Mouse (Mus musculus) cerebellum, adult 2 months (tissue): ENCODE measurements around the gene Tgoln1. TPM values are rescaled to one million over a fixed set of nuclear protein-coding genes. Genes with fewer than 3 reads are reported as not detected.

Experiments
- DNase-seq, 2 experiments: peaks; one replicate each; pipeline ENCODE4 v3.0.0; 2021
- H3K27ac ChIP-seq: fragments of 200-500 bp; 2 replicates; pipeline ENCODE4 v1.5.1; 2012; ENCODE audit warnings: low read length, control low read depth, inconsistent platforms; ENCODE audit not compliant: insufficient read depth
- H3K27me3 ChIP-seq: fragments of 200-500 bp; 2 replicates; pipeline ENCODE4 v1.6.1; 2012; ENCODE audit warnings: inconsistent platforms, mild to moderate bottlenecking, low read length, moderate library complexity; ENCODE audit not compliant: control insufficient read depth, insufficient read depth
- H3K4me1 ChIP-seq: fragments of 200-500 bp; 2 replicates; pipeline ENCODE4 v1.6.1; 2011; ENCODE audit warnings: low read length; ENCODE audit not compliant: control insufficient read depth, insufficient read depth
- H3K4me3 ChIP-seq: fragments of 200-500 bp; replicated peaks from 2 replicates; pipeline ENCODE3; 2011; ENCODE audit warnings: mild to moderate bottlenecking, low read depth, low read length, control low read depth; ENCODE audit not compliant: insufficient read depth
- CTCF ChIP-seq: fragments of 200-500 bp; IDR thresholded peaks from 2 replicates; pipeline ENCODE4 v1.5.1; 2011; ENCODE audit warnings: low read depth, mild to moderate bottlenecking, control low read depth, low read length, moderate library complexity, borderline replicate concordance; ENCODE audit not compliant: insufficient read depth
- POLR2A ChIP-seq: fragments of 200-500 bp; IDR thresholded peaks from 2 replicates; pipeline ENCODE4 v1.6.1; 2011; ENCODE audit warnings: low read length, control low read depth, borderline replicate concordance; ENCODE audit not compliant: insufficient read depth
- WGBS: fragments of 180-500 bp; shearing (Covaris S2); methylation state at CpG from one replicate; pipeline ENCODE4 v1.1.7; 2018; 5-methylcytosine and 5-hydroxymethylcytosine counted together
- polyA plus RNA-seq: library from polyadenylated mRNA; depleted of rRNA; stranded (reverse); fragments of >200 nt; gene quantifications from 2 replicates; pipeline ENCODE4 v1.2.3, GENCODE M21; 2012

Tgoln1 gene
- polyA plus RNA-seq, 1 experiment, result 96.8 TPM

DNA sequence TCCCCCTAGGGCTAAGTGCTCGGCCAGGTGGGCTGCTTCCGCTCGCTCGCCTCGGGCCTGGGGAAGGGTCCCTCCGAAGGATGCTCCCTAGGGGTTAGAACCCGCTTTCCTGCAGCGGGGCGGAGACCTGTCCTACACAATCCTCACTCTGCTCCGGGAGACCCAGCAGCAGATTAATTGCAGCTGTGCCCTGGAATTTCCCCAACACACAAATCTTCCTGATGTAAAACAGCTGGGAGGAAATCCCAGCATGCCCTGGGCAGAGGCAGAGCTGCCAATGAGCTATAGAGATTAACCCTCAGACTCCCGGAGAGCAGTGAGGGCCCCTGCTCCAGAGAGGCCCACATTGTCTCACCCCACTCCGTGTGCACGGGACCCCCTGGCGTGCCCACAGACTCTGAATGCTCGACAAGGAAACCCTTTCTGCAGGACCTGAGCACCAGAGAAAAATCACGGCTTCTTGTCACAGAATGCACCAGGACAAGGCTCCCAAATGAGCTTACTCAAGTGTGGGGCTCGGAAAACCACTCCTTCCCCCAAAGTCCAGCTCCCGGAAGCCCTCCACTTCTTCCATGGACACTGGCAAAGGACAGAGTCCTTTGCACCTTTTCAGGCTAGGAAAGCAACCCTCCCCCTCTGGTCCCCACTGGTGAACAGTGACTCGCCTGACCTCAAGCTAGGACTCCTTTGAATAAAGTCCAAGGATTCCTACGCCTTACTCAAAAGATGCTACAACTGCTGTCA, 38.7 kb upstream of the Tgoln1 start:
- H3K27ac ChIP-seq, result no peak overlapping the region

DNA sequence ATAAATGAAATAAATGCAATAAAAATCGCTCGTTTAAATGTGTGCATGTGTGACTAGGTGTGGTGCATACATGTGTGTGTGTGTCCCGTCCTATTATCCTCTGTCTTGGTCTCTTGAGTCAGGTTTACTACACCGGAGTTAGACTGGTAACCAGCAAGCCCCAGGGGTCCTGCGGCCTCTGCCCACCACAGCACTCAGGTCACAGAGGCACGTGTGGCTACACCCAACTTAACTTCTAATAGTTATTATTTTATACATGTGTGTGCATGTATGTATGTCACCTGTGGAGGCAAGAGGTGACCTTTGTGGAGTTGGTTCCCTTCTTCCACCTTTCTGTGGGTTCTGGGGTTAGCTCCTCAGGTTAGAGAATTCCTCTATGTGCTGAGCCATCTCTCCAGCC, 37.6 kb upstream of the Tgoln1 start:
- H3K4me1 ChIP-seq, result no peaks in the 10 kb centered on the region; the same call in 1 of the 2 replicates
- 92% methylated on average over 6 of the region's 6 CpGs for WGBS
- no peaks in the 10 kb centered on the region for H3K27me3 ChIP-seq
- H3K27ac ChIP-seq, result no peak overlapping the region
- no peak for DNase-seq
- TF ChIP-seq POLR2A (no peak), CTCF (no peak)
- H3K4me3 ChIP-seq, result no peak overlapping the region

More for the DNA sequence above, 38.7 kb upstream of the Tgoln1 start:
- TF ChIP-seq POLR2A, result no peak
- TF ChIP-seq CTCF, result no peak
- Histone ChIP-seq H3K4me1 (no peaks in the 10 kb centered on the region; the same call in 1 of the 2 replicates), H3K27me3 (no peaks in the 10 kb centered on the region), H3K4me3 (no peak overlapping the region)
- no peak for DNase-seq
- WGBS, result 42% methylated on average over 20 of the region's 20 CpGs

DNA sequence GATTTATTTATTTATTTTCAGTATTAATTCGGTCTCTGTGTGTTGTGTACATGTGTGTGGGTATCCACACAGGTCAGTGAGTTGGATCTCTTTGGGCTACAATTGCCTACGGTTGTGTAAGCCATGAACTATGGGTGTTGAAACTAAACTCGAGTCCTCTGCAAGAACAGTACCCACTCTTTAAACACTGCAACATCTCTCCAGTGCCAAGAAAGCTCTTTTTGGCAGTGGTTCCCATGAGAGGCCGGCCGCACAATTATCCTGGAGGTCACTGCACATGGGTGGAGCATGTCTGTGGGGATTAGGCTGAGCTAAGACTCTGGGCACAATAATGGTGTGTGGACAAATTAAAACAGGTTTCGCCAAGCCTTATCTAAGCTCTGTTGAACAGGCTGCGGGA, 36.6 kb upstream of the Tgoln1 start:
- no peaks in the 10 kb centered on the region for H3K27me3 ChIP-seq
- no peaks in the 10 kb centered on the region; the same call in 1 of the 2 replicates for H3K4me1 ChIP-seq
- H3K27ac ChIP-seq, result no peak overlapping the region
- no peak overlapping the region for H3K4me3 ChIP-seq
- no peak for DNase-seq
- TF ChIP-seq POLR2A, result no peak
- TF ChIP-seq CTCF, result no peak
- WGBS, result 26% methylated on average over 7 of the region's 7 CpGs

DNA sequence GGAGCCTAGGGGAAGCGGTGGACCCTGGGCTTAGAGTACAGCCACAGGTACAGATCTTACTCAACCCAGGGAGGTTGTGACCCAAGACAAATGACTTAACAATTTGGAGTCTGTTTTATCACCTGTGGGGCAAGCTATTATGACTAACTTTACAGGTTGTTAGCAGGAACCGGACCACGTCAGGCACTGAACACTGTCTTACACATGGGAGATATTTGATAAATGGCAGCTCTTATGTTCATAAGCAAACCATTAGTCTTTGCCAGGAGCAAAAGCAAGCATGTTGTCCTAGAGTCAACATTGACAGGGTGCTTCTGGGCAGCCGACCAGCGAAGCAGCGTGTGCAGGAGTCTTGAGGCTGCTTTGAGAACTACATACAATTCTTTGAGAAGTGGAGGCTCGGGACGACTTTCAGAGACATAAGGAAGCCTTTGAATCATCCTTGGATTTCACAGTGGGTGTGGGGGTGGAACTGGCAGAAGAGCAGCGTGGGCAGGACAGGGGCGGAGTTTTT, 33.6 kb upstream of the Tgoln1 start:
- no peak for DNase-seq
- Histone ChIP-seq H3K4me1 (no peaks in the 10 kb centered on the region; the same call in 1 of the 2 replicates), H3K27me3 (no peaks in the 10 kb centered on the region), H3K4me3 (no peak overlapping the region), H3K27ac (no peak overlapping the region)
- WGBS, result 50% methylated on average over 10 of the region's 10 CpGs
- TF ChIP-seq POLR2A (no peak), CTCF (no peak)

DNA sequence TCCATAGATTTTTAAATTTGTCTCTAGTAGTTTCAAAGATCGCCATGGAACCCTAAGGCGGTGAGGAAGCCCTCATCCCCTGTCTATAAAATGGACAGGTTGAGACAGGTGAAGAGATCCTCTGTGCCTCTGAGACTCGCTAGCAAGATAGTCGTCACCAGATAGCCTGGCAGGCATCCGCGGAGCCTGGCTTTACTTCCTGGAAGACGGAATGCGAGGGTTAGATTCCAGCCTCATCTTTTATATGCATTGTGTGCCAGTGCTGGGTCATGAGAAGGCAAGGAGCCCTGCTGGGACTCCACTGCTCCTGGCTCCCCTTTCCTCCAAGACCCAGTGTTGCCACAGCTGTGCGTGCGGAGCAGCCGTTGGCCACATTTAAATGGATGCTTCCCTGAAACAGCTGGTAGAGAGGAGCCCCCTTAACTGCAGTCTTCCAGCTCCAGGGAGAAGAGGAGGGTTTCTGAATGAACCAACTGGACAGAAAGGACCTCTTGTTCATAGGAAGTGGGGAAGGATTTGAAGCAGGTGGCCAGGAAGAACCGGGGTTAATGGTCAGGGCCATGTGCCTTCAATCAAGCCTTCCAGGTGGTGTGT, 31.3 kb upstream of the Tgoln1 start:
- no peak for TF ChIP-seq CTCF
- no peak for TF ChIP-seq POLR2A
- Histone ChIP-seq H3K4me3 (no peak overlapping the region), H3K27ac (no peak overlapping the region), H3K27me3 (no peaks in the 10 kb centered on the region), H3K4me1 (no peaks in the 10 kb centered on the region; the same call in 1 of the 2 replicates)
- 46% methylated on average over 12 of the region's 12 CpGs for WGBS
- no peak for DNase-seq

DNA sequence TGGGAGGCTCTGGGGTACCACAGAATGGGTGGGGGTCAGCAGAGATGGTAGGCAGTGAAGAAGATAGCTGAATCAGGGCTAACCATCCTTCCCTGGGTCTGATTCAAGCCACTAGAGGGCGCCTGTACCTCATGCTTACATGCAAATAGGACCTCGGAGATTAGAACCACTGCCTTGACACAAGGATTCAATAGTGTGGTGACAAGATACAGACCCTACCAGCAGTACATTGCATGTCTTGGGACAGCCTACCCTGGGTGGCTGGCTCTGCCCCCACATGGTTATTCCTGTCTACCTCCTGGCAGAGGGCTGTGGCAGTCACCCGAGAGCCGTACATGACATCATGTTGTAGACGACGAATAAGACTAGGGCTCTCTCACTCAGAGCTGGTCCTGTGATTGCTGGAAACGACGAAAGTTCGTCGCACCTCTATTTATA, 30.6 kb upstream of the Tgoln1 start:
- no peak overlapping the region for H3K4me3 ChIP-seq
- no peak overlapping the region for H3K27ac ChIP-seq
- no peaks in the 10 kb centered on the region; the same call in 1 of the 2 replicates for H3K4me1 ChIP-seq
- 60% methylated on average over 10 of the region's 10 CpGs for WGBS
- peak; percentile 43 to 55 for DNase-seq
- TF ChIP-seq CTCF (peak; percentile 81), POLR2A (no peak)
- no peaks in the 10 kb centered on the region for H3K27me3 ChIP-seq

DNA sequence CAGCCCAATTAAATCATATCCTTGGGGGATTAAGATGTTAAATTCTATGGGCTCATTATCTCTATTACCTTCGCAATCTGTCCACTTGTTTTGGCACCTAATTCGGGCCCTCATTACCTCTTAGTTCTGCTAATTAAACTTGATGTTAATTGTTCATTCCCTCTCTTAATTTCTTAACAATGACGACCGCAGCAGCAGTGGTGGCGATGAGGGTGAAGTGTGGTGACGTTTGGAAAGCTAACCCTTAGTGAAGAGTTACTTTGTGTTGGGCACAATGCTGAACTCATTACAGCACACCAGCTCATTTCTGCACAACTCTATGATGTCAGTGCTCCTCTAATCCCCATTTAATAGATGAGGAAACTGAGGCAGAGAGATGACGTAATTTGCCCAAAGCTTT, 28.6 kb upstream of the Tgoln1 start:
- Histone ChIP-seq H3K27me3 (no peaks in the 10 kb centered on the region), H3K4me1 (no peaks in the 10 kb centered on the region), H3K4me3 (no peak overlapping the region), H3K27ac (no peak overlapping the region)
- no peak for TF ChIP-seq POLR2A
- no peak for DNase-seq
- WGBS, result 65% methylated on average over 7 of the region's 7 CpGs

DNA sequence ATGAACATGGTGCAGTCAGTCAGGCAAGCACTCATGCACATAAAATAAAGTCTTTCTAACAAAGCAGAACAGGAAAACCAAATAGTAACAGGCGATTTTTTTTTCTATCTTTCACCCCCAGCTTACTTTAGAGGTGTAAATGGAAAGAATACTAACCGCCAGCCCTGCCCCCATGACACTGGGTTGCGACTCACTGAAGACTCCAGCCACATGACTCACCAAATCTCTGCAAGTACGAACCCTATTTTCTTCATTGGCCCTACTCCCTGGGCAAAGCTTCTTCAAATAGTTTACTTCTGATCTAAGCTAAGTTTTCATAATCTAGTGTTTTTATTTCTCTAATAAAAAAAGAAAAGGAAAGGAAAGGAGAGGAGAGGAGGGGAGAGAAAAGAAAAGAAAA, 27.8 kb upstream of the Tgoln1 start:
- Histone ChIP-seq H3K4me3 (no peak overlapping the region), H3K27ac (no peak overlapping the region), H3K27me3 (no peaks in the 10 kb centered on the region), H3K4me1 (no peaks in the 10 kb centered on the region)
- 75% methylated on average over 4 of the region's 4 CpGs for WGBS
- no peak for TF ChIP-seq POLR2A
- TF ChIP-seq CTCF, result no peak
- DNase-seq, result no peak
